Mouse (Mus musculus): ENCODE data around the gene Elovl7.

Gene Elovl7

GRCm38 (mm10) chr13:108214081-108214484, at the start of gene Elovl7:
TSS of gene Elovl7 (plus strand) at chr13:108214404.
- peak; percentile 48 for DNase-seq (ENCODE audit: low read depth, low spot score)

- no peak for DNase-seq (ENCODE audit: low read depth, low spot score)
Measured at GRCm38 (mm10) chr13:108164621-108165020, 49.6 kb upstream of the Elovl7 start.

GRCm38 (mm10) chr13:108170002-108170401, 44.2 kb upstream of the Elovl7 start:
- no peak for DNase-seq (ENCODE audit: low read depth, low spot score)

- no peak for DNase-seq (ENCODE audit: low read depth, low spot score)
Measured at GRCm38 (mm10) chr13:108170511-108170910, 43.7 kb upstream of the Elovl7 start.

GRCm38 (mm10) chr13:108179618-108180017, 34.6 kb upstream of the Elovl7 start:
- no peak for DNase-seq (ENCODE audit: low read depth, low spot score)

- no peak for DNase-seq (ENCODE audit: low read depth, low spot score)
Measured at GRCm38 (mm10) chr13:108180821-108181220, 33.4 kb upstream of the Elovl7 start.

GRCm38 (mm10) chr13:108184743-108185255, 29.4 kb upstream of the Elovl7 start:
- DNase-seq (ENCODE audit: low read depth, low spot score), result no peak

- DNase-seq (ENCODE audit: low read depth, low spot score), result no peak
Measured at GRCm38 (mm10) chr13:108185530-108185929, 28.7 kb upstream of the Elovl7 start.

GRCm38 (mm10) chr13:108187994-108188393, 26.2 kb upstream of the Elovl7 start:
- DNase-seq (ENCODE audit: low read depth, low spot score), result no peak

GRCm38 (mm10) chr13:108191074-108191720, 23.0 kb upstream of the Elovl7 start:
- peak; percentile 28 for DNase-seq (ENCODE audit: low read depth, low spot score)

GRCm38 (mm10) chr13:108195474-108195873, 18.7 kb upstream of the Elovl7 start:
- DNase-seq (ENCODE audit: low read depth, low spot score), result no peak

GRCm38 (mm10) chr13:108204857-108205256, 9.3 kb upstream of the Elovl7 start:
- DNase-seq (ENCODE audit: low read depth, low spot score), result no peak

- no peak for DNase-seq (ENCODE audit: low read depth, low spot score)
Measured at GRCm38 (mm10) chr13:108207447-108207846, 6.8 kb upstream of the Elovl7 start.

GRCm38 (mm10) chr13:108208090-108208489, 6.1 kb upstream of the Elovl7 start:
- DNase-seq (ENCODE audit: low read depth, low spot score), result no peak

GRCm38 (mm10) chr13:108210960-108211359, 3.2 kb upstream of the Elovl7 start:
- DNase-seq (ENCODE audit: low read depth, low spot score), result no peak

GRCm38 (mm10) chr13:108212397-108213018, 1.7 kb upstream of the Elovl7 start:
- no peak for DNase-seq (ENCODE audit: low read depth, low spot score)

GRCm38 (mm10) chr13:108214485-108215107, 392 bp downstream of the Elovl7 start:
- DNase-seq (ENCODE audit: low read depth, low spot score), result peak; percentile 52

GRCm38 (mm10) chr13:108215231-108215780, 1.1 kb downstream of the Elovl7 start:
- no peak for DNase-seq (ENCODE audit: low read depth, low spot score)

GRCm38 (mm10) chr13:108219773-108220172, 5.6 kb downstream of the Elovl7 start:
- DNase-seq (ENCODE audit: low read depth, low spot score), result no peak

- no peak for DNase-seq (ENCODE audit: low read depth, low spot score)
Measured at GRCm38 (mm10) chr13:108229191-108229590, 15.0 kb downstream of the Elovl7 start.

GRCm38 (mm10) chr13:108229634-108230330, 15.6 kb downstream of the Elovl7 start:
- DNase-seq (ENCODE audit: low read depth, low spot score), result no peak

GRCm38 (mm10) chr13:108240012-108240411, 25.8 kb downstream of the Elovl7 start:
- DNase-seq (ENCODE audit: low read depth, low spot score), result no peak
